Mouse (Mus musculus) midbrain, postnatal 0 days (tissue): Measurements from ENCODE around the gene Abcg1. TPM values are rescaled to one million over a fixed set of nuclear protein-coding genes. Genes with fewer than 3 reads are reported as not detected.

Source experiments
- ATAC-seq: fragments of 200-750 bp; cut with Nextera tagmentation; 2 replicates; pipeline ENCODE4 v1.8.0; 2017; ENCODE audit warnings: moderate number of reproducible peaks, mild to moderate bottlenecking, moderate TSS enrichment, moderate library complexity; ENCODE audit not compliant: low FRiP score
- DNase-seq: peaks from one replicate; pipeline ENCODE4 v3.0.0-alpha.2; 2015; ENCODE audit warnings: low spot score
- H3K27ac ChIP-seq: fragments of 300-500 bp; sonication (generic); 2 replicates; pipeline ENCODE4 v1.5.1; 2014; ENCODE audit warnings: low read depth, mild to moderate bottlenecking, low read length, mixed read lengths
- H3K27me3 ChIP-seq: fragments of 300-500 bp; sonication (generic); 2 replicates; pipeline ENCODE4 v1.6.1; 2014; ENCODE audit warnings: low read length, control low read depth, mixed read lengths; ENCODE audit not compliant: insufficient read depth
- H3K36me3 ChIP-seq: fragments of 300-500 bp; sonication (generic); 2 replicates; pipeline ENCODE4 v1.6.1; 2014; ENCODE audit warnings: low read length, control low read depth, mixed read lengths; ENCODE audit not compliant: insufficient read depth
- H3K4me1 ChIP-seq: fragments of 300-500 bp; sonication (generic); 2 replicates; pipeline ENCODE4 v1.6.1; 2014; ENCODE audit warnings: mild to moderate bottlenecking, control low read depth, antibody characterized with exemption, low read length, mixed read lengths; ENCODE audit not compliant: insufficient read depth
- H3K4me2 ChIP-seq: fragments of 300-500 bp; sonication (generic); 2 replicates; pipeline ENCODE4 v1.6.1; 2014; ENCODE audit warnings: low read depth, mild to moderate bottlenecking, low read length, mixed read lengths; ENCODE audit not compliant: poor library complexity, severe bottlenecking
- H3K4me3 ChIP-seq: fragments of 300-500 bp; sonication (generic); 2 replicates; pipeline ENCODE4 v1.5.1; 2014; ENCODE audit warnings: low read depth, mild to moderate bottlenecking, low read length, moderate library complexity
- H3K9ac ChIP-seq: fragments of 300-500 bp; sonication (generic); replicated peaks from 2 replicates; pipeline ENCODE4 v1.6.1; 2014; ENCODE audit warnings: mild to moderate bottlenecking, low read length, moderate library complexity, mixed read lengths; ENCODE audit not compliant: poor library complexity, severe bottlenecking
- H3K9me3 ChIP-seq: fragments of 300-500 bp; sonication (generic); 2 replicates; pipeline ENCODE4 v1.6.1; 2016; ENCODE audit warnings: low read length, control low read depth
- CTCF ChIP-seq: IDR thresholded peaks from 2 replicates; pipeline ENCODE4 v1.5.1; 2016; ENCODE audit warnings: antibody characterized with exemption, mild to moderate bottlenecking
- WGBS: fragments of 180-500 bp; shearing (Covaris S2); extraction: QIAGEN DNeasy Blood & Tissue Kit; methylation state at CpG from one replicate; pipeline ENCODE4 v1.1.7; 2014; 5-methylcytosine and 5-hydroxymethylcytosine counted together
- polyA plus RNA-seq: library from polyadenylated mRNA; unstranded; fragments of >200 nt; fragmentation: Nextera tagmentation; extraction: Ambion mirVana; gene quantifications from 2 replicates; pipeline ENCODE4 v1.2.1, GENCODE M21; 2015
- total RNA-seq: library from RNA; depleted of rRNA; stranded (reverse); fragments of >200 nt; gene quantifications from 2 replicates; pipeline ENCODE4 v1.2.3, GENCODE M21; 2014

Gene Abcg1
- total and polyA plus RNA-seq, 2 experiments from 2014 or later, result 20.7 to 38.7 TPM

DNA sequence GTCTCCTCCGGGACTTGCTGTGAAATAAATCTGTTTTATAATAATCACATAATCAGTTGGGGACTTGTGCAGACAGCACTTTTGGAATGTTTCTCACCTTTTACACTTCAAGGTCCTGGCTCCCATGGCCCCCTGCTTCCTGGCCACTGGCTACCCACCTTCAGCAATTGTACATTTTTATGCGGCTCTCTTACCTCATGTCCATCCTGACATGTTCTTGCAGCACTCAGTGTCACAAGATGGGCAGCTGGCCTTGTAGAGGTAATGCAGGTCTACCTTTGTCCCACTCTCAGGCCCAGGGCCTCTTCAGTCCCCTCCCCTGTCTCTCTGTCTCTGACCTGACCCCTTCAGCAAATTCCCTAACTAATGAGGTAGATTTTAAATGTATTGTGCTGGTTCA, 39.4 kb downstream of the Abcg1 start:
- Histone ChIP-seq H3K4me2 (no peak overlapping the region), H3K27ac (no peak overlapping the region), H3K27me3 (no peaks in the 10 kb centered on the region), H3K9me3 (no peaks in the 10 kb centered on the region), H3K36me3 (peaks cover 20% of the 10 kb centered on the region), H3K9ac (no peak overlapping the region), H3K4me1 (no peaks in the 10 kb centered on the region), H3K4me3 (no peak overlapping the region)
- no peak for ATAC-seq
- no peak for DNase-seq
- WGBS, result 100% methylated on average over 2 of the region's 2 CpGs
- no peak for TF ChIP-seq CTCF

DNA sequence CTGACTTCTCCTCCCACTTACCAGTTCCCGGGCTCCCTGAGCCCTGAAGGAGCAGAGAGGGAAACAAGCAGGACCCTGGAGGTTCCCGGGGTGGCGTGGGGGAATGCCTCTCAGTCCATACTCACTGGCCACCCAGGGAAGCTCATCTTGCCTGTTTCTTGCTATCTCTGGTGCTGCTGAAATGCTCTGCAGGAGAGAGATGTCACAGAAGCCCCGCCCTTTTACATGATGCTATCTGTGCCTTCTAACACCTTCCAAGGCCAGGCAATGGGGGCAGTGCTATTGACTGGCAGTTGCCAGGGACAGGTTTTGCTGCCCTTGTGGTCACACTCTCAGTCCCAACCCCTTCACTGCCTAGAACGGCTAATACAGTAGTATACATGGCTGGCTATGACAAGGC, 41.3 kb downstream of the Abcg1 start:
- no peaks in the 10 kb centered on the region for H3K9me3 ChIP-seq
- ATAC-seq (no peak), DNase-seq (no peak)
- H3K36me3 ChIP-seq, result peaks cover 35% of the 10 kb centered on the region
- no peak overlapping the region for H3K4me2 ChIP-seq
- no peak overlapping the region for H3K27ac ChIP-seq
- H3K27me3 ChIP-seq, result no peaks in the 10 kb centered on the region
- WGBS, result 86% methylated on average over 5 of the region's 5 CpGs
- no peak overlapping the region for H3K9ac ChIP-seq
- H3K4me1 ChIP-seq, result no peaks in the 10 kb centered on the region
- TF ChIP-seq CTCF, result no peak
- H3K4me3 ChIP-seq, result no peak overlapping the region

DNA sequence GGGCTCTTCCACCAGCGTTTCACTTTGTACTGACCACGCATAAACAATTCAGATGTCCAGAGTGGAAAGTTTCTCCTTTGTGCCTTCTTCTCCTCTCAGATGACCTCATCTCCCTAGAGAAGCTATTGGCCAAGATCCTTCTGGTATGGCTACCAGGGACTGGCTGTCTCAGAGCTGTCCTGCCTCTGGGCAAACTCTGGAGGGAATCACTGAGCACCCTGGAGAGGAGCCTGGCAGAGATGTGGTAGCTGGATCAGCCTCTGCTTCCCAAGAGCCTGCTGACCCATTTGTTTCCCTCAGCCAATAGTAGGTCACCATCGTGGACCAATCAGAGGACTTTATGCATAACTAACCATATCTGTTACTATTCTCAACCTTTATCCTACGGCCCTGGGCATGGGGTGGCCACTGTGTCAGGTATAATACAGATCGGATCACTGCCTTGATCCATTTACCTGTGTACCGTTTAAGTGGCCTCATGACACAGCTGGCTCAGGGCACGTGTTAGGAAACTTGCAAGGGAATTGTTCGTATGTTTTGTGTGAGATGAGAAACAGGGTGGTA, 45.6 kb downstream of the Abcg1 start:
- no peak for TF ChIP-seq CTCF
- ATAC-seq (no peak), DNase-seq (no peak)
- no peaks in the 10 kb centered on the region for H3K9me3 ChIP-seq
- H3K27me3 ChIP-seq, result no peaks in the 10 kb centered on the region
- H3K4me2 ChIP-seq, result no peak overlapping the region
- H3K9ac ChIP-seq, result no peak overlapping the region
- H3K36me3 ChIP-seq, result peaks cover 57% of the 10 kb centered on the region
- no peak overlapping the region for H3K4me3 ChIP-seq
- H3K27ac ChIP-seq, result no peak overlapping the region
- WGBS, result 89% methylated on average over 8 of the region's 8 CpGs
- H3K4me1 ChIP-seq, result no peaks in the 10 kb centered on the region

DNA sequence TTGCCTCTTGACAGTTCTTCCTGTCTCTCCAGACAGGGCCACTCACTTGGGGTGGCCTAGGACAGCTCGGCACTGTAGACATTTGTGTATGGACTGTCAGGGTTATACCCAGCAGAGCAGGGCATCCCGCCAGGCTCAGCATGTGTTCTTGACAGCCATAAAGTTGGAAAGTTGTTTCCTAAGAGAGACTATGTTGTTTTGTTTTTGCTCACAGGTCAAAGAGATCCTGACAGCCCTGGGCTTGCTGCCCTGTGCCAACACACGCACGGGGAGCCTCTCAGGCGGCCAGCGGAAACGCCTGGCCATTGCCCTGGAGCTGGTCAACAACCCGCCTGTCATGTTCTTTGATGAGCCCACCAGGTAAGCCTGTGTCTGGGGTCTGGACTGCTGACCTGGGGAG, 46.3 kb downstream of the Abcg1 start:
- Histone ChIP-seq H3K9me3 (no peaks in the 10 kb centered on the region), H3K27ac (no peak overlapping the region), H3K4me3 (no peak overlapping the region), H3K4me2 (no peak overlapping the region), H3K9ac (no peak overlapping the region), H3K36me3 (peaks cover 63% of the 10 kb centered on the region), H3K4me1 (no peaks in the 10 kb centered on the region), H3K27me3 (no peaks in the 10 kb centered on the region)
- DNase-seq (no peak), ATAC-seq (no peak)
- WGBS, result 84% methylated on average over 8 of the region's 8 CpGs
- no peak for TF ChIP-seq CTCF

DNA sequence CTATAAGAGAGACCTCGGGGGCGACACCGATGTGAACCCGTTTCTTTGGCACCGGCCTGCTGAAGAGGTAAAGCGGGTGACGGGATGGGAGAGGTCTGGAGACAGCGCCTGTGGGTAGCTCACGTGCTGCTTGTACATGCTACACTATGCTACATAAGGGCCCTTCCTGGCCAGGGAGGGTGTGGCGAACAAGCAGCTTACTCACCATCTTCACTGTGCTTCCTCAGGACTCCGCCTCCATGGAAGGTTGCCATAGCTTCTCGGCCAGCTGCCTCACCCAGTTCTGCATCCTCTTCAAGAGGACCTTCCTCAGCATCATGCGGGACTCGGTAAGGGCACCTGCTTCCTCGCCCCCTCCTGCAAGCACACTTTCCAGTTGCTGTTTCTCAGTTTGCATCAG, 50.9 kb downstream of the Abcg1 start:
- ATAC-seq (no peak), DNase-seq (no peak)
- H3K4me2 ChIP-seq, result no peak overlapping the region
- 91% methylated on average over 15 of the region's 15 CpGs for WGBS
- no peak overlapping the region for H3K27ac ChIP-seq
- no peaks in the 10 kb centered on the region for H3K4me1 ChIP-seq
- H3K27me3 ChIP-seq, result no peaks in the 10 kb centered on the region
- H3K36me3 ChIP-seq, result peaks cover 79% of the 10 kb centered on the region
- H3K9ac ChIP-seq, result no peak overlapping the region
- no peaks in the 10 kb centered on the region for H3K9me3 ChIP-seq
- no peak for TF ChIP-seq CTCF
- H3K4me3 ChIP-seq, result no peak overlapping the region

DNA sequence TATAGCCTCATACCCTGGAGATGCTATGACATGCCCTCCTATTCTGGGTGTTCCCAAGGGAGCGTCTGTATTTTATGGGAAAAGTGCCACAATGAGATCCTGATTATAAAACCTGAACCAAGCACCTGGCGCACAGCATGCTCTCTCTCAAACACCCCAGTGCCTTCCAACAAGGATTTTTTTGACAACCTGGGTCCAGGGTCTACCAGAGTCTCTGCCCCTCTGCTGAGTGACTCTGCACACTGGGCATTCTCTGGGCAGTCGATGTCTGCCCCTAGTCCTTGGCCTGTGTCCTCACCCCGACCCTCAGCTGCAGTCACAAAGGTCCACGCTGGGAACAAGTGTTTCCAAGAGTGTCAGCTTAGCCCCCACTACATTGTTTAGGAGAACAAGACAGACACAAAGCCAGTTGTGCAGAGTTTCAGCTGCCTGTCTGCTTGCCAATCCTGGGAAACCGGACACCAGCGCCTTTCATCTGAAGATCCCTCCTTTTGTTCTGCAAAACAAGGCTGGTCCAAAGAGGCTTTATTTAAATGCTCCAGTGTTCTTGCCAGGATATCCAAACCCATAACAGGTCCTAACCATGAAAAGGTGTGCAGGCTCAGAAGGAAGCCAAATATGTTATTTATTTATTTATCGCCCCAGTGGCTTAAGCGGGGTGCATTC, 55.8 kb downstream of the Abcg1 start:
- no peak for DNase-seq
- Histone ChIP-seq H3K9ac (no peak overlapping the region), H3K4me1 (no peaks in the 10 kb centered on the region), H3K36me3 (peaks cover 64% of the 10 kb centered on the region), H3K27me3 (no peaks in the 10 kb centered on the region), H3K4me2 (no peak overlapping the region), H3K4me3 (no peak overlapping the region), H3K27ac (no peak overlapping the region), H3K9me3 (no peaks in the 10 kb centered on the region)
- ATAC-seq, result no peak
- 21% methylated on average over 9 of the region's 9 CpGs for WGBS
- TF ChIP-seq CTCF, result no peak
